Mouse (Mus musculus): ENCODE measurements around the gene Uba1. TPM values are rescaled to one million over a fixed set of nuclear protein-coding genes. Genes with fewer than 3 reads are reported as not detected.

The Uba1 gene
- polyA plus RNA-seq (2015; fragmentation: Nextera tagmentation; extraction: Ambion mirVana): 206 and 223 TPM in 2 replicates

DNA sequence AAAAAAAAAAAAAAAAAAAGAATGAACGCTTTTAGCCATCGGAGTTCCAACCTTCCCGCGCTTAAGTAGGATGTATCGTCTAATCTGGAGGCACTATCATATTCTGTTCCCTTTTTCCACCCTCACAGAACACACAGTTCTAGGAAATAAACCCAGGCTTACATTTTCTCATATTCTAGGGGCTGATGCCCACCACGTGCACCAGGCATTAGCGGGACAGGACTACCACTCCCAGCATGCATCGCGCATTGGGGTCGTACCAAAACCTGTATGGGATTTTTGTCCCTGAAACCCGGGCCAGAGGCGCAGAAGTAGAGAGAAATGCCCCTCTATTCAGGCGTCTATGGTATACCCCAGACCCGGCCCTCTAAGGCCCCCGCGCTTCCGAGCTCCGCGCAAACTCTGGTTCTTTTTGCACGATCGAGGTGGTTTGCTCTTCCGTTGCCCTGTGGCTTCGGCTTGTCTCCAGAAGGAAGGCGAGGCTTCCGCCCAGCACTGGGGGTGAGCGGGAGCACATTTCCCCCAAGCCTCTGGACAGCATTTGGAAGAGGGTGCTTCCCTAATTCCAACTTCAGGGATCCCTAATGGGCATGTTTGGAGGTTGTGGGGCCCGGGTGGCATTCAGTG is at the start of gene Uba1:
Gene Uba1 (plus strand): TSS at position 301 of the 627 bp plus-strand sequence.

GRCm38 (mm10) chrX:20617176-20617902 is 40.8 kb upstream of the Uba1 start, which contains the start of the genes Rbm10 and Ndufb11:
Rbm10 (plus strand) TSS chrX:20617503.
Ndufb11 (minus strand) TSS chrX:20617619.

GRCm38 (mm10) chrX:20687519-20688067 is 29.5 kb downstream of the Uba1 start, which contains the start of gene Cdk16:
Cdk16 (plus strand) TSS chrX:20687954.

DNA sequence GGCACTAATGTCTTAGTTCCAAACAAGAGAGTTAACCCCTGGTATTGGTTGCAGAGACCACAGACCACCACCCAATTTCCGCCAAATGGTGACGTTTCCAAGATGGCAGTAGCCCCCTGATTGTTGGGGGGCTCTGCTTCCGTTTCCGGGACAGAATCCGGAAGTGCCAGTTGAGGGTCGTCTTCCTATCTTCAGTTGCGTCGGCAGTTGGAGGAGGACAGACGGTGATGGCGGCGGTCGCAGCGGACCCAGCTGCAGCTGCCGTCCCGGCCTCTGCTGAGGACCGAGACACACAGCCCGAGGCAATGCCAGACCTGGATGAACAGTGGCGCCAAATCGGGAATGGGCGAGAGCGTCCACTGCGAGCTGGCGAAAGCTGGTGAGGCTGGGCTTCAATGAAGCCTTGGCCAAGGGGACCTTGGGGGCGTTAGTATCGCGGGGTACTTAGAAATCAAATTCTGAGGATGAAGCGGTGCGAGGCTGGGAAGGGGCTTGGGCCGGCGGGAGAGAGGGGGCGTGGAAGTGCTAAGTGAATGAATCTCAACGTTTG is 45.7 kb downstream of the Uba1 start, which contains the start of gene Usp11:
Gene Usp11 (plus strand): TSS at position 166 of the 550 bp plus-strand sequence.

Other genes starting within 250 kb of the Uba1 start
- 2.0 and 2.2 TPM in 2 replicates for gene Jade3, start 232.6 kb upstream of the Uba1 start, polyA plus RNA-seq (2015; fragmentation: Nextera tagmentation; extraction: Ambion mirVana)
- gene Rgn, start 108.5 kb upstream of the Uba1 start, polyA plus RNA-seq (2015; fragmentation: Nextera tagmentation; extraction: Ambion mirVana): 1.1 and 1.3 TPM in 2 replicates
- gene Rbm10, start 40.8 kb upstream of the Uba1 start, polyA plus RNA-seq (2015; fragmentation: Nextera tagmentation; extraction: Ambion mirVana): 24.4 and 28.2 TPM in 2 replicates
- 340 and 368 TPM in 2 replicates for gene Ndufb11, start 40.7 kb upstream of the Uba1 start, polyA plus RNA-seq (2015; fragmentation: Nextera tagmentation; extraction: Ambion mirVana)
- 177 and 191 TPM in 2 replicates for gene Cdk16, start 29.6 kb downstream of the Uba1 start, polyA plus RNA-seq (2015; fragmentation: Nextera tagmentation; extraction: Ambion mirVana)
- gene Usp11, start 45.6 kb downstream of the Uba1 start, polyA plus RNA-seq (2015; fragmentation: Nextera tagmentation; extraction: Ambion mirVana): 49.0 and 63.9 TPM in 2 replicates
- gene Araf, start 139.5 kb downstream of the Uba1 start, polyA plus RNA-seq (2015; fragmentation: Nextera tagmentation; extraction: Ambion mirVana): 372 and 407 TPM in 2 replicates
- gene Timp1, start 211.8 kb downstream of the Uba1 start, polyA plus RNA-seq (2015; fragmentation: Nextera tagmentation; extraction: Ambion mirVana): 7.3 and 11.3 TPM in 2 replicates

All from neural tube, postnatal 0 days (tissue).